Mouse (Mus musculus) intestine, embryonic 15.5 days (tissue): Measurements from ENCODE around the gene Pde6d. TPM values are rescaled to one million over a fixed set of nuclear protein-coding genes. Genes with fewer than 3 reads are reported as not detected.
"Not testable (repeated sequence)": the region's sequence is repeated elsewhere in the genome, so short reads cannot be mapped to it uniquely, and the experiment has no call there.

ENCODE experiments used
- ATAC-seq: fragments of 200-750 bp; cut with Nextera tagmentation; 2 replicates; pipeline ENCODE4 v1.8.0; 2017; ENCODE audit warnings: moderate TSS enrichment, moderate library complexity
- H3K27ac ChIP-seq: fragments of 300-500 bp; sonication (generic); 2 replicates; pipeline ENCODE4 v1.5.1; 2015; ENCODE audit warnings: mild to moderate bottlenecking, inconsistent platforms
- H3K27me3 ChIP-seq: fragments of 300-500 bp; sonication (generic); replicated peaks from 2 replicates; pipeline ENCODE4 v1.6.1; 2015; ENCODE audit warnings: inconsistent platforms
- H3K36me3 ChIP-seq: fragments of 300-500 bp; sonication (generic); 2 replicates; pipeline ENCODE4 v1.6.1; 2015; ENCODE audit warnings: inconsistent platforms
- H3K4me1 ChIP-seq: fragments of 300-500 bp; sonication (generic); replicated peaks from 2 replicates; pipeline ENCODE4 v1.6.1; 2015; ENCODE audit warnings: inconsistent platforms
- H3K4me2 ChIP-seq: fragments of 300-500 bp; sonication (generic); replicated peaks from 2 replicates; pipeline ENCODE4 v1.6.1; 2015; ENCODE audit warnings: mild to moderate bottlenecking, inconsistent platforms
- H3K4me3 ChIP-seq: fragments of 300-500 bp; sonication (generic); replicated peaks from 2 replicates; pipeline ENCODE4 v1.5.1; 2015; ENCODE audit warnings: inconsistent platforms
- H3K9ac ChIP-seq: fragments of 300-500 bp; sonication (generic); 2 replicates; pipeline ENCODE4 v1.6.1; 2015; ENCODE audit warnings: inconsistent platforms
- H3K9me3 ChIP-seq: fragments of 300-500 bp; sonication (generic); 2 replicates; pipeline ENCODE4 v1.6.1; 2016; ENCODE audit warnings: inconsistent platforms
- WGBS: fragments of 180-500 bp; shearing (Covaris S2); methylation state at CpG from one replicate; pipeline ENCODE4 v1.1.7; 2015; 5-methylcytosine and 5-hydroxymethylcytosine counted together
- polyA plus RNA-seq: library from polyadenylated mRNA; unstranded; fragments of >200 nt; fragmentation: Nextera tagmentation; extraction: Ambion mirVana; gene quantifications from 2 replicates; pipeline ENCODE4 v1.2.1, GENCODE M21; 2015

The Pde6d gene
- polyA plus RNA-seq, 1 experiment from 2014 or later = 56.6 TPM

GRCm38 (mm10) chr1:86557872-86558271 is 24.6 kb downstream of the Pde6d start:
- no peak overlapping the region for H3K4me2 ChIP-seq
- WGBS = 65% methylated on average over 7 of the region's 7 CpGs
- H3K4me3 ChIP-seq = no peak overlapping the region
- H3K36me3 ChIP-seq = 0 out of 2 replicates have a peak, but pooled peaks cover 3% of the 10 kb centered on the region
- no peaks in the 10 kb centered on the region for H3K9me3 ChIP-seq
- no peak for ATAC-seq
- no peak overlapping the region for H3K27ac ChIP-seq
- no peak overlapping the region for H3K9ac ChIP-seq
- no peaks in the 10 kb centered on the region for H3K4me1 ChIP-seq
- H3K27me3 ChIP-seq = no peaks in the 10 kb centered on the region

GRCm38 (mm10) chr1:86555665-86556064 is 26.8 kb downstream of the Pde6d start:
- 0 out of 2 replicates have a peak, but pooled peaks cover 3% of the 10 kb centered on the region for H3K36me3 ChIP-seq
- no peak for ATAC-seq
- WGBS = 90% methylated on average over 3 of the region's 3 CpGs
- H3K4me1 ChIP-seq = no peaks in the 10 kb centered on the region
- H3K4me3 ChIP-seq = no peak overlapping the region
- H3K9me3 ChIP-seq = no peaks in the 10 kb centered on the region
- H3K9ac ChIP-seq = no peak overlapping the region
- H3K4me2 ChIP-seq = no peak overlapping the region
- H3K27me3 ChIP-seq = no peaks in the 10 kb centered on the region
- H3K27ac ChIP-seq = no peak overlapping the region

- H3K36me3 ChIP-seq = 0 out of 2 replicates have a peak, but pooled peaks cover under 1% of the 10 kb centered on the region
- no peaks in the 10 kb centered on the region for H3K4me1 ChIP-seq
- no peaks in the 10 kb centered on the region for H3K9me3 ChIP-seq
- no peak overlapping the region for H3K4me2 ChIP-seq
- ATAC-seq = no peak
- H3K4me3 ChIP-seq = no peak overlapping the region
- H3K27me3 ChIP-seq = no peaks in the 10 kb centered on the region
- no peak overlapping the region for H3K27ac ChIP-seq
- no peak overlapping the region for H3K9ac ChIP-seq
- WGBS = 45% methylated on average over 2 of the region's 2 CpGs
Observed at GRCm38 (mm10) chr1:86551877-86552276, 30.6 kb downstream of the Pde6d start.

- H3K4me3 ChIP-seq = no peak overlapping the region
- H3K4me1 ChIP-seq = no peaks in the 10 kb centered on the region
- H3K9ac ChIP-seq = no peak overlapping the region
- WGBS = 74% methylated on average over 4 of the region's 4 CpGs
- no peak for ATAC-seq
- no peaks in the 10 kb centered on the region for H3K27me3 ChIP-seq
- no peak overlapping the region for H3K27ac ChIP-seq
- no peak overlapping the region for H3K4me2 ChIP-seq
- no peaks in the 10 kb centered on the region for H3K9me3 ChIP-seq
- H3K36me3 ChIP-seq = no peaks in the 10 kb centered on the region
Observed at GRCm38 (mm10) chr1:86551299-86551698, 31.1 kb downstream of the Pde6d start.

- Histone ChIP-seq H3K9ac (no peak overlapping the region), H3K27me3 (no peaks in the 10 kb centered on the region), H3K9me3 (no peaks in the 10 kb centered on the region), H3K27ac (no peak overlapping the region), H3K4me2 (no peak overlapping the region), H3K4me1 (no peaks in the 10 kb centered on the region), H3K4me3 (no peak overlapping the region), H3K36me3 (peaks cover 5% of the 10 kb centered on the region)
- WGBS = 77% methylated on average over 3 of the region's 3 CpGs
- no peak for ATAC-seq
Observed at GRCm38 (mm10) chr1:86546797-86547196, 35.6 kb downstream of the Pde6d start.

GRCm38 (mm10) chr1:86542584-86542983 is 39.8 kb downstream of the Pde6d start:
- no peak overlapping the region for H3K4me3 ChIP-seq
- no peak overlapping the region for H3K4me2 ChIP-seq
- no peaks in the 10 kb centered on the region for H3K9me3 ChIP-seq
- H3K9ac ChIP-seq = no peak overlapping the region
- WGBS = 85% methylated on average over 2 of the region's 2 CpGs
- no peaks in the 10 kb centered on the region for H3K27me3 ChIP-seq
- H3K4me1 ChIP-seq = no peaks in the 10 kb centered on the region
- no peak for ATAC-seq
- H3K27ac ChIP-seq = no peak overlapping the region
- peaks cover 5% of the 10 kb centered on the region for H3K36me3 ChIP-seq

GRCm38 (mm10) chr1:86539583-86539982 is 42.8 kb downstream of the Pde6d start:
- 90% methylated on average over 12 of the region's 12 CpGs for WGBS
- not testable (repeated sequence) for H3K4me3 ChIP-seq

GRCm38 (mm10) chr1:86538383-86538782 is 44.0 kb downstream of the Pde6d start:
- H3K9ac ChIP-seq = no peak overlapping the region
- no peak overlapping the region for H3K4me3 ChIP-seq
- no peaks in the 10 kb centered on the region for H3K9me3 ChIP-seq
- no peaks in the 10 kb centered on the region for H3K4me1 ChIP-seq
- H3K36me3 ChIP-seq = peaks cover 5% of the 10 kb centered on the region
- WGBS = 66% methylated on average over 3 of the region's 3 CpGs
- H3K4me2 ChIP-seq = no peak overlapping the region
- H3K27ac ChIP-seq = no peak overlapping the region
- ATAC-seq = no peak
- H3K27me3 ChIP-seq = no peaks in the 10 kb centered on the region

More at GRCm38 (mm10) chr1:86539583-86539982, 42.8 kb downstream of the Pde6d start:
- H3K9ac ChIP-seq, H3K36me3 ChIP-seq, H3K4me1 ChIP-seq, H3K27ac ChIP-seq, H3K9me3 ChIP-seq, ATAC-seq, H3K4me2 ChIP-seq, H3K27me3 ChIP-seq: not testable (repeated sequence)

- H3K36me3 ChIP-seq = peaks cover 12% of the 10 kb centered on the region
- H3K4me1 ChIP-seq = peaks cover 27% of the 10 kb centered on the region
- no peak overlapping the region for H3K4me2 ChIP-seq
- no peaks in the 10 kb centered on the region for H3K9me3 ChIP-seq
- no peak for ATAC-seq
- 88% methylated on average over 6 of the region's 6 CpGs for WGBS
- H3K9ac ChIP-seq = no peak overlapping the region
- no peak overlapping the region for H3K27ac ChIP-seq
- H3K27me3 ChIP-seq = no peaks in the 10 kb centered on the region
- H3K4me3 ChIP-seq = no peak overlapping the region
Observed at GRCm38 (mm10) chr1:86533411-86534130, 48.9 kb downstream of the Pde6d start.

GRCm38 (mm10) chr1:86532362-86533051 is 49.9 kb downstream of the Pde6d start:
- 23% methylated on average over 11 of the region's 11 CpGs for WGBS
- Histone ChIP-seq H3K36me3 (peaks cover 12% of the 10 kb centered on the region), H3K9me3 (no peaks in the 10 kb centered on the region), H3K9ac (no peak overlapping the region), H3K4me3 (no peak overlapping the region), H3K4me2 (peak overlapping the region; percentile 31), H3K27ac (peak overlapping the region; percentile 66; the same call in 1 of the 2 replicates), H3K4me1 (peaks cover 27% of the 10 kb centered on the region), H3K27me3 (no peaks in the 10 kb centered on the region)
- peak; percentile 50 for ATAC-seq

- WGBS = 9% methylated on average over 13 of the region's 13 CpGs
- no peak overlapping the region for H3K4me3 ChIP-seq
- H3K27me3 ChIP-seq = no peaks in the 10 kb centered on the region
- H3K4me1 ChIP-seq = peaks cover 27% of the 10 kb centered on the region
- peak overlapping the region; percentile 36; the same call in 1 of the 2 replicates for H3K9ac ChIP-seq
- H3K36me3 ChIP-seq = peaks cover 12% of the 10 kb centered on the region
- H3K4me2 ChIP-seq = peak overlapping the region; percentile 31
- H3K9me3 ChIP-seq = no peaks in the 10 kb centered on the region
- ATAC-seq = peak; percentile 28
- H3K27ac ChIP-seq = peak overlapping the region; percentile 66
Observed at GRCm38 (mm10) chr1:86531547-86532321, 50.7 kb downstream of the Pde6d start.

- Histone ChIP-seq H3K4me3 (no peak overlapping the region), H3K4me2 (peak overlapping the region; percentile 31; the same call in 1 of the 2 replicates), H3K27ac (peak overlapping the region; percentile 66), H3K4me1 (peaks cover 27% of the 10 kb centered on the region), H3K9ac (peak overlapping the region; percentile 36), H3K36me3 (peaks cover 12% of the 10 kb centered on the region), H3K27me3 (no peaks in the 10 kb centered on the region), H3K9me3 (no peaks in the 10 kb centered on the region)
- 20% methylated on average over 4 of the region's 4 CpGs for WGBS
- no peak for ATAC-seq
Observed at GRCm38 (mm10) chr1:86530871-86531546, 51.4 kb downstream of the Pde6d start.
